Mouse (Mus musculus): ENCODE measurements around the gene Nae1. TPM values are rescaled to one million over a fixed set of nuclear protein-coding genes. Genes with fewer than 3 reads are reported as not detected.

The Nae1 gene
- polyA plus RNA-seq (2014; fragmentation: Illumina TruSeq; extraction: RNeasy Lipid Tissue Mini Kit (QIAGEN cat#74804); ENCODE audit: low read depth, low replicate concordance): 267 TPM

DNA sequence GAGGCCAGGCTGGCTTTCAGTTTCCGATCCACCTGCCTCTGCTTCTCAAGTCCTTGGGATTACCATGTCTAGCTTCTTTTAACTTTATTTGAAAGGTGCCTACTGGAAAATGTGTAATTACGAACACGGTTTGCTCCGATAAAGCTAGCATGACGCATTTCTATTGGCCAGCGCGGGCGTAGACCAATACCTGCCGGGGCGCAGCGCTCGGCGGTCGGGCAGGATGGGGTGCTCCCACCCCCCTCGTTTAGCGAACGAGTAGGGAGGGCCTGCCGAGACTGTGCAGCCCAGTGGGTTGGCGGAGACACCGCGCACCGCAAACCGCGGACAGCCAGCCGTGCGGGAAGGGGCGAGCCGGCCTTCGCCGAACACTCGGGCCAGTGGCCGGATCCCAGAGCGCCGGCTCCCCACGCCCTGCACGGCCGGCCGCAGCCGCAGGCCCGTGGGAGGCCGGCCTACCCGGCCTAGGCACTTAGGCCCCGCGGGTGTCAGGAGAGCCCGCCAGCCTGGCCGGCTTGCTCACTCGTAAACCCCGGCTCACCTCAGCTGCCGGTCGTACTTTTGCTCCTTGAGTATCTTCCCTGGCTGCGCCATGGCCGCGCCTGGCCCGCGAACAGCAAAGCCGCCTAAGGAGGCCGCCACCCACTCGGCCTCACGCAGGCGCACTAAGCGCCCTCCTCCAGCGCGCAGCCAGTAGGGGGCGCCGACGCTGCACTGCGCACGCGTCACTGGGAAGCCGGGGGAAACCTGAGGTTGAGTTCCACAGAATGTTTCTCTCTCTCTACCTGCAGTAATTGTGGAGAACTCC is at the start of gene Nae1, which contains the start of gene Car7:
TSS of gene Nae1 (minus strand) at position 667 of the 808 bp plus-strand sequence.
TSS of gene Car7 (plus strand) at position 719 of the 808 bp plus-strand sequence.

DNA sequence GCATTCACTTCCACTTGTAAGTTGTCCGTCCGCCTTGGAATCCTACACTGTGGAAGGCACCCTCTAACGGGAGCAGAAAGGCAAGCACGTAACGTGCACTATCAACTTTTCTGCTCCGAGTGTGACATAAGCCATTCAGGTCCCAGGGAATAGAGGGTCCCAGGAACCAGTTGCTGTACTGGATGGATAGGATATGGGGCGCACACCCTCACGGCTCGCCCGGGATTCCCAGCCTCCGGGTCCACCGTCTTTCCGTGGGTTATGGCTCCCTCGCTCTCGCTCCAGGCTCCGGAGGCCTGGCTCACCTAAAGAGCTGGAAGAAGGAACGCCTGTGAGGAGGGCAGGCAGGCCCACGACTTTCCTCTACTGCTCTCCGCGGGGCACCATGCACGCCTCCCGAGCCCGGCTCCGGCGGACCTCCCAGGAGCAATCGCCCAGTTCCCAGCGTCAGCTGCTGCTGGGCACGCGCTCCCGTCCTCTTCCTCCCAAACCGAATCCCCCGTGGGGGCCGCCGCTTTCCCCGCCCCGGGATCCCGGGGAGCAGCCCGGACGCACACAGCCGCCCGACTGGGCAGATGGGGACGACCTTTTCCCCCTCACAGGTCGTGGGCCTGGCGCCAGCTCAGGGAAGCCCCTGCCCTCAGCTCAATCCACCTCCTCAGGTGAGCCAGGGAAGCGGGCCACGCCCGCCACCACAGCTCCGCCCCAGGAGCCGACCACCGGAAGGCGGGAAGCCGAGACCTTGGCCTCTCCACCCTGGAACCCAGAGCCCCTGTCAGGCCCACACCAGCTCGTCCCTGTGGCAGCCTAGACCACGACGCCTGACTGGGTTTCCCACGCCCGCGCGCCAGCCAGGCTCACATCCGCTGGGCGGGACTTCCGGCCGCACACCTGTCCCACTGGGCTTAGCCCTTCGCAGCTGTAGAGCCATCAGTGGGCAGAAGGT is 25.1 kb downstream of the Nae1 start, which contains the start of gene Terb1:
TSS of gene Terb1 (minus strand) at position 850 of the 946 bp plus-strand sequence.

Other genes starting within 250 kb of the Nae1 start
- gene Cmtm2a, start 241.5 kb downstream of the Nae1 start, polyA plus RNA-seq (2014; fragmentation: Illumina TruSeq; extraction: RNeasy Lipid Tissue Mini Kit (QIAGEN cat#74804); ENCODE audit: low read depth, low replicate concordance): 2,269 TPM
- gene Gm45711, start 224.6 kb downstream of the Nae1 start, polyA plus RNA-seq (2014; fragmentation: Illumina TruSeq; extraction: RNeasy Lipid Tissue Mini Kit (QIAGEN cat#74804); ENCODE audit: low read depth, low replicate concordance): 29.6 TPM
- 0.92 TPM for gene Cmtm1, start 224.5 kb downstream of the Nae1 start, polyA plus RNA-seq (2014; fragmentation: Illumina TruSeq; extraction: RNeasy Lipid Tissue Mini Kit (QIAGEN cat#74804); ENCODE audit: low read depth, low replicate concordance)
- not detected for gene Gm11020, start 213.1 kb downstream of the Nae1 start, polyA plus RNA-seq (2014; fragmentation: Illumina TruSeq; extraction: RNeasy Lipid Tissue Mini Kit (QIAGEN cat#74804); ENCODE audit: low read depth, low replicate concordance)
- gene Cmtm2b, start 212.4 kb downstream of the Nae1 start, polyA plus RNA-seq (2014; fragmentation: Illumina TruSeq; extraction: RNeasy Lipid Tissue Mini Kit (QIAGEN cat#74804); ENCODE audit: low read depth, low replicate concordance): 1,284 TPM
- 4.6 TPM for gene Cmtm3, start 195.2 kb downstream of the Nae1 start, polyA plus RNA-seq (2014; fragmentation: Illumina TruSeq; extraction: RNeasy Lipid Tissue Mini Kit (QIAGEN cat#74804); ENCODE audit: low read depth, low replicate concordance)
- 2.7 TPM for gene Cmtm4, start 138.8 kb downstream of the Nae1 start, polyA plus RNA-seq (2014; fragmentation: Illumina TruSeq; extraction: RNeasy Lipid Tissue Mini Kit (QIAGEN cat#74804); ENCODE audit: low read depth, low replicate concordance)
- gene Dync1li2, start 91.6 kb downstream of the Nae1 start, polyA plus RNA-seq (2014; fragmentation: Illumina TruSeq; extraction: RNeasy Lipid Tissue Mini Kit (QIAGEN cat#74804); ENCODE audit: low read depth, low replicate concordance): 146 TPM
- gene Terb1, start 24.7 kb downstream of the Nae1 start, polyA plus RNA-seq (2014; fragmentation: Illumina TruSeq; extraction: RNeasy Lipid Tissue Mini Kit (QIAGEN cat#74804); ENCODE audit: low read depth, low replicate concordance): 65.7 TPM
- gene Car7, start 52 bp upstream of the Nae1 start, polyA plus RNA-seq (2014; fragmentation: Illumina TruSeq; extraction: RNeasy Lipid Tissue Mini Kit (QIAGEN cat#74804); ENCODE audit: low read depth, low replicate concordance): 0.28 TPM
- 1.5 TPM for gene Pdp2, start 56.8 kb upstream of the Nae1 start, polyA plus RNA-seq (2014; fragmentation: Illumina TruSeq; extraction: RNeasy Lipid Tissue Mini Kit (QIAGEN cat#74804); ENCODE audit: low read depth, low replicate concordance)
- gene Cdh16, start 89.8 kb upstream of the Nae1 start, polyA plus RNA-seq (2014; fragmentation: Illumina TruSeq; extraction: RNeasy Lipid Tissue Mini Kit (QIAGEN cat#74804); ENCODE audit: low read depth, low replicate concordance): not detected
- gene Rrad, start 96.7 kb upstream of the Nae1 start, polyA plus RNA-seq (2014; fragmentation: Illumina TruSeq; extraction: RNeasy Lipid Tissue Mini Kit (QIAGEN cat#74804); ENCODE audit: low read depth, low replicate concordance): not detected
- gene Ciao2b, start 107.3 kb upstream of the Nae1 start, polyA plus RNA-seq (2014; fragmentation: Illumina TruSeq; extraction: RNeasy Lipid Tissue Mini Kit (QIAGEN cat#74804); ENCODE audit: low read depth, low replicate concordance): 1.9 TPM
- gene Ces2a, start 199.4 kb upstream of the Nae1 start, polyA plus RNA-seq (2014; fragmentation: Illumina TruSeq; extraction: RNeasy Lipid Tissue Mini Kit (QIAGEN cat#74804); ENCODE audit: low read depth, low replicate concordance): not detected

All from testis, adult 10 weeks (tissue).